Mouse (Mus musculus): ENCODE data around the gene Gm20388.

GRCm38 (mm10) chr8:121174178-121174577 lies 1263.5 kb downstream of the Gm20388 start:
- TF ChIP-seq EP300 (IDR thresholded peaks at IDR 0.05; ENCODE audit: low read depth), result no peak
- TF ChIP-seq CTCF (IDR thresholded peaks at IDR 0.05; ENCODE audit: low read depth), result no peak
